Mouse (Mus musculus) adipocyte (in vitro differentiated cells): ENCODE measurements around the gene Uba5.

ENCODE experiments used
- DNase-seq: peaks from one replicate; pipeline ENCODE4 v3.0.0-alpha.2; 2016; ENCODE audit warnings: low spot score

The Uba5 gene

DNA sequence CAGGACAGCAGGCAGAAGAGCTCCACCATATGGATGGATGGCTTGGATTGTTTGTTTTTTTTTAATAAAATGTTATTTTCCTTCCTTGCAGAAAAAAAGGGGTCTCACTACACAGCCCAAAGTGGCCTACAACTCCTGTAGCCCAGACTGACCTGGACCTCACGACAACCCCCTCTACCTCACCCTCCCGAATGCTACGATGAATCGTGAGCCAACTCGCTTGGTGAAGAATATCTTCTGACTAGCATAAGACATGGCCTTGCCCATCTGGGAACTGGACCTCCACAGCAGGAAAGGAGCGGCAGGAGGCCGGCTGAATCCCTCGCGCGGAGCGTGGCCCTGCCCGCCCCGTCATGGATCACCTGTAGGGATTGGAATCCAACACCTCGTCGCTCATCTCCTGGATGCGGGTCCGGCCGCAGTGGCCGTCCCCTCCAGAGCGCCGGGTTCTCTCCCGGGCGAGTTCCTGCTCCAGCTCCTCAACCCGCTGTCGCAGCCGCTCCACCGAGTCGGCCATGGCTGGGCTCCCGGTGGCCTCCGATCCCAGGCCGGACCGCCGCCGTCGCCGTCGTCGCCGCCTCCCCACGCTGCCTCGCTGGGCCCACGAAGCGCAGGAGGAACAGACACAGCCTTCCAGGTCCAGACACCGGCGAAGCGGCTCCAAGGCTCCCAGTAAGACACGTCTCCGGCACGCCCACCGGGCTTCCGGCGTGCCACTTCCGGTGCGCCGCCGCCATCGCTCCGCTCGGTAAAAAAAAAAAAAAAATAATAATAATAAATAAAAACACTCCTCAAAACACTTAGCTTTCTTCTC lies at the start of gene Uba5:
Uba5 (minus strand) TSS at position 705 of the 814 bp plus-strand sequence.
- DNase-seq, result no peak

DNA sequence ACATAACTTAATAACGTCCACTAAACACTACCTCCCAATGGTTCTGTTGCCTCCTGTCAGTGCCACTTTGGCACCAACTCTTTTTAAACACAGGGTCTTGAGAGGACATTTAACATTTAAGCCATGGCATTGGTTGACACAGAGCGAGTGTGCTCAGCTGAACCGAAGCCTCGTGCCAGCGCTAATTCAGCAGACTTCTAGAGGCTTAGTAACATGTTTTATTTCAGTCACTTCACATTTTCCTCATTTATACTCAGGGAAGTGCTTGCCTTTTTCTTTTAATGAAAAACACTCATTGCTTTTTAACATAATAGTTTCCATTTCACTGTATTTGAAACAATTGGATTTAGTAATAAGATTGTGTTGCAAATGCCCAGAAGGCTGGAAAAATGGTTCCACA lies 46.2 kb upstream of the Uba5 start:
- DNase-seq, result no peak

DNA sequence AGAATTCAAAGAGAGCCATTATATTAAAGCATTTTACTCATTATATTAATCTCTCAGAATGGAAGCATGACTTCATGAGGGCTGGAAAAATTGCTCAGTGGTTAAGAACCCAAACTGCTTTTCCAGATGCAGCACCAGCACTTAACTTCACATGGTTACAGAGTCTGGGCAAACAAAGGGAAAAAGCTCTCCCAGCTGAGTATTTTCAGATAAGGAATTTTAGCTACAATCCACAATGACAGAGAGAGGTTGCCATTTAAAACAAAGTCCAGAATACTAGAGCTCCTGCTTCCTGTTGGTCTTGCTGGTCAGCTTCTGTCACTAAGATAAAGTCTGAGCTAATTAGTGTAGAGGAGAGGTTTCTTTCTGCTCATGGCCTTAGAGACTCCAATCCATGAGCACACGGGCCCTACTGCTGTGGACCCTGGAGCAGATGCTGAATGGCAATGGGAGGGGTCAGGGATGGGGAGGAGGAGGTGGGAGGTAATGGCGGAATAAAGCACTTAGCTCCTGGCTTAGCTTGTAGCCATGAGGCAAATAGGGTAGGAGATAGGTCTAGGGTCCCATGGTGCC lies 45.7 kb upstream of the Uba5 start:
- DNase-seq, result no peak

DNA sequence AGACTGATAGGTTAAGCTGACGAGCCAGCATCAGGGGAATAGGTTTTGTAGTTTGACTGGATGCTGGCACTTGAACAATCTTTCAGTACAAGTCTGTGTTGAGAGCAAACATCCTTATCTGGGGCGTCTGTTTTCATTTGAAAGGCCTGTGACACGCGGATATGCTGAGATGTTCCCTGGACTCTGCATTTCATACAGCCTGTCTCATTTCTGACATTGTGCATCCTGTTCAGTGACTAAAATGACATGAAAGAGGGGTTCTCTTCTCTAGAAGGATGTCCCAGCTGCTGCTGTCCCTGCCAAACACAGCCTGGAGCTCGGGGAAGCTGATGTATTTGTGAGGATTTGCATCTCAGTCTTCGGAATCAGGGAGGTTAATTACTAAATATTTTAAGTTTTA lies 44.5 kb upstream of the Uba5 start:
- no peak for DNase-seq

DNA sequence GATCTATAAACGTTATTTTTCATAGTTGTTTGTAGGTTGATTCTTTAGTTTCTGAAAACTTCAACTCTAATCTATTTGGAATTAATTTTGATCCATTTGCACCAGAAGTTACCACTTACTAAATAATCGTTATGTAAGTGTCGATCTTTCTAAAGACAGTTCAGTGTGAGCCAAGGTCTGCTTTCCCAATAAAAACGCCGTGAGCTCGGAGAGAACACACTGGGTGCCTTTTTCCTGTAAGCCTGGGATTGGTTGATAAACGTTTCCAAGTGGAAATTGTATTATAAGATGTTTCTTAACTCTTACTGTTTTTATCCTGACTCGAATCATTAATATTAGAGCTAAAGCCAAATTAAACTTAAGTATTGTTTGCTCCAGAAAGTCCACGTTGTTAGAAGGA lies 44.0 kb upstream of the Uba5 start:
- DNase-seq, result no peak

DNA sequence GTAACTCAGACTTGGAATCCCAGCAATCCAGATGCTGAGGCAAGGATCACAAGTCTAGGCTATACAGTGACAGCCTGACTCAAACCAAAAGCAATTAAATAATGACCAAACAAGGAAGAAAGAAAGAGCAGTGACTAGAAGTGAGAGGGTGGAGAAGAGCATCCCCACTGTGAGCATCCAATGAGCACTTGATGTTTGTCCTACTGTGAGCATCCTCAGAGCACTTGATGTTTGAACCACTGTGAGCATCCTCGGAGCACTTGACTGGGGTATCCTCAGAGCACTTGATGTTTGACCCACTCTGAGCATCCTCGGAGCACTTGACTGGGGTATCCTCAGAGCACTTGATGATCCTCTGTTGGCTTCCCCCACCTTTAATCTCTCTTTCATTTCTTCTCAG lies 42.1 kb upstream of the Uba5 start:
- no peak for DNase-seq

DNA sequence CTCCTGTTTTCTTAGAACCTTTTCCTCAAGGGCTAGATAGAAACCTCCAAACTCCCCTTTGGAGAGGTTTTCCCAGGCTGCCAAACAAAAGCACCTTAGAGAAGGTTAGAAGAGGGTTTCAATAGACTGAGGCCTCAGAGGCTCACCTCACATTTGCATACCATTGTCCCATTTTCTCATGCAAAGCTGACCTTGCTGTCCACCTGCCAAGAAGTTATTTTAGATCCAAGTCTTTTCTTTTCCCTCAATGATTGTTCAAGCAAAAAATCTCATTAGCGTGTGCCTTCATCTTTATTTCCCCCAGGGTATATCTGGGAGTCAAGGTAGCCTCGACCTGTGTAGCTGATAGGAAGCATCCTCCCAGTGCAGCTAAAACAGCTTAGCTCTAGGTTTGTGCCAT lies 40.0 kb upstream of the Uba5 start:
- DNase-seq, result no peak

DNA sequence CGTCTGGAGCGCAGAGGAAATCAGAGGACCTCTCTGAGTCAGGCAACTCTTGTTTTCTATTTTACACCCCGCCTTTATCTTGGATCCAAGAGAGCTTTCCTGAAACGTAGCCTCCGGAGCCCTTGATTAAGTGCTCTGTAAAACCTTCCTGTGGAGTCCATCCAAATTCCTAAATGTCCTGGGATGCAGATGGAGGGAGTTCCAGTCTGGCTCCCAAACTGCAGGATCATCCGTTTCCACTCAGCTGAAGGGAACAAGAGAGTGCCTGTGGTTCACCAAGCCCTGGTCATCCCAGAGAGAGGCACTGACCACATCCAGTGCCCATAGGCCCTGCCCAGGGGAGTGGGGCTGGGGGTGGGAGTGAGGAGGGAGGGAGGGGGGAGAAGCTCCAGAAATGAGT lies 39.4 kb upstream of the Uba5 start:
- no peak for DNase-seq

DNA sequence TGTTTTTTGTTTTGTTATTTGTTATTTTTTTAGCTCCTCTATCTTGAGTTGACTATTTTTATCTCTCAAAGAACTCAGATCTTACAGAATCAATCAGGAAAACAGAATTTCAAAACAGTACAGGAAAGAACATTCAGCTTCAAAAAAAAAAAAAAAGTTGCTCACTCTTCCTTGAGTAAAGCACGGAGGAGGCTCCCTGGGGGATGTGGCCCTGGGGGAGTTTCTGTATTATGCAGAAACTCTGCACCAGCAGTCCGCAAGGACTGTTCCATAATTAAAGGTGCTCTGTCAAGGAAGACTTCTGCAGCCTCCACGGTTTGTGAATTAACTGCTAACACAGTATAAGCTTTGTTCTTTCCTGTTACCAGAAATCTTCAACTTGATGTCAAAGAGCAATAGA lies 38.5 kb upstream of the Uba5 start:
- no peak for DNase-seq

DNA sequence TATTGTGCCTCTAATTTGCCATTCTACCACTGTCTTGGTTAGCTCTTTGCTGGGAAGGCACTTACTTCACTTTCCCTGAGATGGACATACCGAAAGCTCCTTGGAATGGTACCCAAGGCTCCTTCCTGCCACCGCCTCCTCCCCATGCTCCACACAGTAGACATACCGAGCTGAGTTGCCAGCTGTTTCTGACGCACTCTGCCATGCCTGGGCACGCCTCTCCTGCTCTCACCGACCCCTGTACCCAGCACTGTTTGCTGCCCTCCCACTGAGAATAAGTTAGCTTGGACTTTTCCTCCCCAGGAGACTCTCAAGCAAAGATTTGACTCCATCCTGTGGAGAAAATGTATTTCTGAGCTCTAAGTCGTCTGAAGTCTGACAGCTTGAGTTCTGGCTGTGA lies 37.9 kb upstream of the Uba5 start:
- no peak for DNase-seq

DNA sequence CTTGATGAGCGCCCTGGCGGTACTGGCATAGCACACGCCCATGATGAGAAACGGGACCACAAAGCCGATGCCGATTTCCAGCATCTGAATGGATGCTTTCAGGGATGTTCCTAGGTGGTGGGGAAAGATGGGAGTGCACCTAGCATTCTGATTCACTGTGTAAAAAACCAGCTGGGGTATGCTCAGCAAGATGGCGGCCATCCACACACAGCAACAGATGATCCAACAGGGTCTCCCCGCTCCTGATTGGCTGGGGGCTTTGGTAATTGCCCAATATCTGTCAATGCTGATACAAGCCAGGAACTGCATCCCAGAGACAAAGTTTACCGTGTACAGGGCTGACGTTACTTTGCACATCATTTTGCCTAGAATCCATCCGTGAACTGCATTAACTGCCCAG lies 36.1 kb upstream of the Uba5 start:
- no peak for DNase-seq

DNA sequence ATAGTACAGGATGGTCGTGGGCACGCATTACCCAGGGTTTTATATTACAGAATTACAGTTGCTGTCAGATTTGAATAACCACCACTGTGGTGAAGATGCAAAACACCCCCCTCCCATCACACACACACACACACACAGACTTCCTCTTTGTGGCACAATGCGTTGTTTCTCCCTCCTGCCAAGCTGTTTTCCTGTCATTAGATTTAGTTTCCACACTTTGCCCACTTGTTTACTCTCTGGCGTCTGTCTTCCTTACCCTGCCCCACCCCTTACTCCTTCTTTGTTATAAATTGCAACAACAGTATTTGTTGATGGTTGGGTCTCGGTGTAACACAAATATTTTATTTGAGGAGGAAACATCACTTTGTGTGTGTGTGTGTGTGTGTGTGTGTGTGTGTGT lies 35.3 kb upstream of the Uba5 start:
- DNase-seq, result no peak

DNA sequence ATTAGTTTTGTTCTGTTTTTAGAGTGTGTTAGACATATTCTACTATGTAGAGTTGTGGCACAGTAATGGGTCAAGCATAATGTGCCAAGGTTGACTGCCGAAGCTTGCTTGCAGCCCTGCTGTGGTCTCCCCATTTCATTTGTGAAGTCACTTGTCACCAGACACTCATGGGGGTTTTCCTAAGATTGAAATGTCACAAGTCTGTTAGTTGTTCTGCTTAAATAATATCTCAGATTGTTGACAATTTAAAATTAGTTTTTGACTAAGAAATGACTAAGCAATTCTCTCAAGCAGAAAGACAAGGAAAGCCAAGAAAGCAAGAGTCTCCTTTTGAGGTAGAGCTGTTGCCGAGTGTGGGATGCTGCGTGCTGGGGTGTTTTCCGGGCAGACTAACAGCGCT lies 30.0 kb upstream of the Uba5 start:
- DNase-seq, result no peak

DNA sequence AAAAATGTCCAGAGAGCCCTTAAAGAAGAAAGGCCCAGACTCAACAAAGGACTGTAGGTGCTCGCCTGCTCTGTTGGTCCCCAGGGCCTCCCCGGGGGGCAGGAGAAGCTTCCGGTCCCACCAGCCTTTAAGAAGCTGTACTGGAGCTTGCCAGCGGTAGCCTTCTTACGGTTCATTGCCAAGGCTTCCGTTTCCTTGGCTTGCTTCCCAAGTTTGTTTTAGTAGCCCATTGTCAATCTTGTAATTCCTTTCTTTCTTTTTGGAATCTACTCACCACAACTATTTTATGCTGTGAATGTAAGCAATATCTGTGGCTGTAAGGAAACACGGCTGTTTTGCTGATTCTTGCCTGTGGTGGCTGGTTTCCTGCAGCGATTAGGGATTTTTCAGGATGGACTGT lies 25.6 kb upstream of the Uba5 start:
- peak; percentile 47 for DNase-seq

DNA sequence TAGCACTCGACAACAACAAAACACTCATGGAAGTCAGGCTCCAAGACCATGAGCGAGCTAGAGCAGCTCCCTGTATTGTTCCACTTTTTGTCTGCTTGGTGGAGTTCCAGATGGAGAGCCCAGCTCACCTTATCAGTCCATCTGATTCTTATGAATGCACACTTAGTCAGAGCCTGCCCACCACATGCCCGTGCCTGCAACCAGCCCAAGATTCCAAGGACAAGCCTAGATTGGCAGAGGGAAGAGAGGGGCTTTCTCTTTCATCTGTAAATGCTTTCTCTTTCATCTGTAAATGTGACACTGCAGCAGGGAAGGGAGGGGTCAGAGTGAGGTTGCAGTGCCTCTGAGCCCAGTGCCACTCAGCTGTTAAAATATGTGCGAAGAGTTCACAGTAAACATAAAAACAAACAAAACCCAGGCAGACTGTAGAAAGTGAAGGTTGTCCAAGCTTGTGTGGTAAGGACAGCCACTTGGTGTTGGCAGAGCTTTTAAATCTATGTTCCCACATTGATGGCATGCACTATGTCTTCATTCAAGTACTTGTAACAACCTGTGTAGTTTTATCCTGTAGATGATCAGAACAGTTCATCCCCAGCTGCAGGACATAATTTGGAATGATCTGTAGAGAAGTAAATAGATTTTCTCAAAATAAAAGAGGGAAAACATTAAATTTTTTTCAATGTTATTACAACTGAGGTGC lies 22.9 kb upstream of the Uba5 start:
- DNase-seq, result no peak

DNA sequence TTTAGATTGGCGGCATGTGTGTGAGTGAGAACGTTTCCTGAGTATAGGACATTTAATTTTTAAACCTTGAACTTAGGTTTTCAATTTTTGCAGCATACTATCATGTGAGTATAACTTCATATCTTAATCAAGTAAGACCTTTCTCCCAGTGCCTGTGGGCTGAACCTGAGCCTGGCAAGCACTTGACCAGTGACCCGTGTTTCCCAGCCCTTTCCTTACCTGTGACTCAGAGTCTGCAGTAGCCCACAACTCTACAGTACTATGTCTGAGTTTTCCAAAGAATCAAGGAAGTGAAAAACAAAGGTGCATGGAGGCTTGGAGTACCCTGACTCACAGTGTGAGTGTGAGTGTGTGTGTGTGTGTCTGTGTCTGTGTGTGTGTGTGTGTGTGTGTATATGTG lies 17.1 kb upstream of the Uba5 start:
- no peak for DNase-seq

DNA sequence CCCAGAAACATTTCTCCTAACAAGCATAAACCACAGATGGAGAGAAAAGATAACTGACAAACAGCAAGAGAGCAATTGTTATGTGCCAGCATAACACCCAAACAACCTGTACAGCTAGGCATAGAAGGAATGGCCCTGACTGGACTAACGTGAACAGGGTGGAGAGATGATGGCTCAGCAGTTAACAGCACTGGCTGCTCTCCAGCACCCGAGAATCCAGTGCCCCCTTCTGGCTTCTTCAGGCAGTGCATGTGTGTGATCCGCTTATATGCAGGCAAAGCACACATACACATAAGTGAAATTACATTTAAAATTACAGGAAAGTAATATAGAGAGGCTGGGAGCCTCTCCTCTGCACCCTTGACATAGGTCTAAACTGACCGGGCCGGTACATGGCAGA lies 16.4 kb upstream of the Uba5 start:
- DNase-seq, result peak; percentile 31

DNA sequence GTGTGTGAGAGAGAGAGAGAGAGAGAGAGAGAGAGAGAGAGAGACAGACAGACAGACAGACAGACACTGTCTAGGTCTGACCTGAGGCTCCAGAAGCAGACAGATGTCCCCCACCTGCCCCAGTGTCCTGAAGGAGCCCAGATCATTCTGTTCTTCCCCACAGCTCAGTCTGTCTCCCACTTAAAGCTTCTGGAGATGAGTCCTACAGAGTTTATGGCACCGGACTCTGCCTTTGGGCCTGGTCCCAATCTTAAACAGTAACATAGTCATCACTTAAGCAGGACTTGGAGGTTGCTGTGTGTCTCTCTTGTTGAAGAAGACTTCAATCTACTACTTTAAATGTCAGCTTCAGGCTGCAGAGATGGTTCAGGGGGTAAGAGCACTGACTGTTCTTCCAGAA lies 15.8 kb upstream of the Uba5 start:
- DNase-seq, result no peak

DNA sequence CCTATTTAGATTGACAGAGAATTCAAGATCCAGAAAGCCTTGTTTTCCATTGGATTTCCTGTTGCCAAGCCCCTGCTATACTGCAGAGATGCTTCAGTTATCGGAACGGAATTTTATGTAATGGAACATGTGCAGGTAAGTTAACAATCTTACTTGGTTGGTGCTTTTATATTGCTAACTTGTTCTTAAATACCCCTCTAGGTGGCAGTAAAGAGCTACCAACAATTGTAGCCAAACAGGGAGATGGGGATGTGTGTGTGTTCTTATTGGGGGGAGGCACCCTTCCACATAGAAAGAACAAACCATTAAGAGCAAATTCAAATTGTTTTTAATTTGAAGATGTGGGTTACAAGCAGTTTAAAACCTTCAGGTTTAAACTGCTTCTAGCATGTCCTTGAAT lies 12.9 kb upstream of the Uba5 start:
- peak; percentile 21 for DNase-seq

DNA sequence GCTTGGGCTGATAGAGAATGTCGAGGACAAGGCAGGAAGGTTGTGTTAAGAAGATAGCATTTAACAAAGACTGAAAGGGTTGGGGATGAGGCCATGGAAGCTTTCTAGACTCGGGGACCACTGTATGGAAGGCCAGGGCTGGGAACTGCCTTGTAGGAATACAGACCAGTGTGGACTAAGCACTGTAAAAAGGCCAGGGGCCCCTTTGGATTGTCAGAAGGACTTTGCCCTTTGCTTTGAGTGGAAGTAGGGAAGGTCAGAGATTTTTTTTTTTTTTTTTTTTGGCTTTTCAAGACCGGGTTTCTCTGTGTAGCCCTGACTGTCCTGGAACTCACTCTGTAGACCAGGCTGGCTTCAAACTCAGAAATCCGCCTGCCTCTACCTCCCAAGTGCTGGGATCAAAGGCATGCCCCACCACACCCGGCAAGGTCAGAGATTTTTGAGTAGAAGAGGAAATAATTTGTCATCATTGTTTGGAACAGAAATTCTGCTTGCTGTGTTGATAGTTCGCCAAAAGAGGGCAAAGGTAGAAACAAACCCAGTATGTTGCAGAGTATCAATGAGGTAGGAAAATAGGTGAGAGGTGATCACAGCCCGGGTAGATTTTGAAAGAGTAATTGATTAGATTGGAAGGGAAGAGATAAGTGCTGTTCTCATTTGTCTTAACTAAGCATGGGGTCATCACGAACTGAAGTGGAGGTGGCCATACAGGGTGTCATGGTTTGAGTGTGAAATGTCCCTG lies 8.1 kb upstream of the Uba5 start:
- no peak for DNase-seq

DNA sequence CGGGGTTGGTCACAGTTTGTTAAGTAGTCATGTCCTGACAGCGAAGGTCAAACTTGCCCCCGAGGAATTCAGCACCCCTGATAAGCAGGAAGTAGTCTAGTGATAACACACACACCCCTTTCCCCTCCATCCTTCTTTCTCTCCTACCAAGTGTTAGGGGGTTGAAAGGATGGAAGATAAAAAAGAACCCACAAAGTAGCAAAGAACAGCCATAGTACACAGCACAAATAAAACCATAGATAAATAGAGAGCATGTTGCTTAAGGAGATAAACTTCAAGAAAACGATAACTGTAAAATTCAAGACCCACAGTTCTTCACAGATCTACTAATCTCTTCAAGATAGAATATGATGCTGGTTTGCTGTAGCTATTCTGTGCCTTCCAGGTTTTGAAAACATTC lies 7.3 kb upstream of the Uba5 start:
- no peak for DNase-seq

DNA sequence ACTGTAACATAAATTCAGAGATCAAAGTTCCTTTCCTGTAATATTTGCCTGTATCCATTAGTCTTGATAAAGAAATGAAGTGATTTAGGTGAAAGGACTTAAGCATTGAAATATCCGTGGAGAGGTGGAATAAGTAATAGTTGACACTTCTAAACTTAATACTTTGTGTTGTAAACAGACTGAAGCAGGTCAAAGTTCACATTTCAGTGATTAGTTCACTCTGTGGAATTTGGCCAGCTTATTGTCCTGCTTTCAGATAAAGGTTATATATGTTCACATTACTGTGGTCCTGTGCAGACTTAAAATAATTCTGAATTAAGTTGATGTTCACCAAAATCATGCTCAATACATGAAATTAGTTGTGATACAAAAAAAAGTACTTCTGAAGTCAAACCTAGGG lies 1.6 kb upstream of the Uba5 start:
- peak; percentile 31 for DNase-seq
